Mouse (Mus musculus) CH12F3 (cell line): ENCODE results near the gene Rfx2.

Source experiments
- in situ Hi-C: fragments of 300-500 bp; cut with MboI; formaldehyde crosslinking; loops from 2 replicates; pipeline ENCODE4 v1.14.3; 2020; ENCODE audit warnings: low sequenced_read_pairs

The Rfx2 gene

GRCm38 (mm10) chr17:56836336-56836735, 5.5 kb upstream of the Rfx2 start:
- in situ Hi-C loops: no loop called here

- in situ Hi-C loops: no loop called here
Measured at GRCm38 (mm10) chr17:56833381-56833780, 2.6 kb upstream of the Rfx2 start.

GRCm38 (mm10) chr17:56832918-56833317, 2.1 kb upstream of the Rfx2 start:
- in situ Hi-C loops: no loop called here

GRCm38 (mm10) chr17:56831111-56831816, 451 bp upstream of the Rfx2 start:
- in situ Hi-C loops: no loop called here

GRCm38 (mm10) chr17:56829795-56830194, 1.0 kb downstream of the Rfx2 start:
- in situ Hi-C loops: loop anchor here (5.0 kb wide), 1 partner anchor 53 kb away; no protein-coding TSS in a partner anchor

- in situ Hi-C loops: loop anchor here (5.0 kb wide), 1 partner anchor 53 kb away; no protein-coding TSS in a partner anchor
Measured at GRCm38 (mm10) chr17:56829171-56829570, 1.6 kb downstream of the Rfx2 start.

GRCm38 (mm10) chr17:56826718-56827117, 4.1 kb downstream of the Rfx2 start:
- in situ Hi-C loops: loop anchor here (5.0 kb wide), 1 partner anchor 56 kb away; no protein-coding TSS in a partner anchor

GRCm38 (mm10) chr17:56823352-56823751, 7.5 kb downstream of the Rfx2 start:
- in situ Hi-C loops: no loop called here

- in situ Hi-C loops: no loop called here
Measured at GRCm38 (mm10) chr17:56822380-56822779, 8.4 kb downstream of the Rfx2 start.

GRCm38 (mm10) chr17:56819694-56820111, 11.1 kb downstream of the Rfx2 start:
- in situ Hi-C loops: no loop called here

- in situ Hi-C loops: no loop called here
Measured at GRCm38 (mm10) chr17:56819032-56819545, 11.7 kb downstream of the Rfx2 start.

- in situ Hi-C loops: no loop called here
Measured at GRCm38 (mm10) chr17:56818067-56818636, 12.7 kb downstream of the Rfx2 start.

- in situ Hi-C loops: no loop called here
Measured at GRCm38 (mm10) chr17:56815057-56815345, 15.8 kb downstream of the Rfx2 start.

GRCm38 (mm10) chr17:56814316-56815056, 16.3 kb downstream of the Rfx2 start:
- in situ Hi-C loops: no loop called here

- in situ Hi-C loops: no loop called here
Measured at GRCm38 (mm10) chr17:56810245-56810644, 20.6 kb downstream of the Rfx2 start.

GRCm38 (mm10) chr17:56808518-56808917, 22.3 kb downstream of the Rfx2 start:
- in situ Hi-C loops: no loop called here

GRCm38 (mm10) chr17:56805784-56806183, 25.0 kb downstream of the Rfx2 start:
- in situ Hi-C loops: no loop called here

GRCm38 (mm10) chr17:56804952-56805351, 25.9 kb downstream of the Rfx2 start:
- in situ Hi-C loops: no loop called here

- in situ Hi-C loops: no loop called here
Measured at GRCm38 (mm10) chr17:56802065-56802464, 28.7 kb downstream of the Rfx2 start.

- in situ Hi-C loops: no loop called here
Measured at GRCm38 (mm10) chr17:56799276-56799675, 31.5 kb downstream of the Rfx2 start.

- in situ Hi-C loops: no loop called here
Measured at GRCm38 (mm10) chr17:56793614-56794319, 37.0 kb downstream of the Rfx2 start.
